ENCODE assay signal across 23 mouse cellular contexts in genomic region chr4:141653044-141653443, GRCm38 (mm10). TPM values are rescaled to one million over a fixed set of nuclear protein-coding genes. Genes with fewer than 3 reads are reported as not detected.
DNase-seq lines count a peak whose midpoint lies in the region; ATAC-seq and TF ChIP-seq lines count a peak whose summit lies in the region.
"Had no signal": no experiment of that assay in that cellular context is flagged by ENCODE, and none has a peak within 500 bp of the region (broad histone marks: within the 10 kb centered on the region; RNA-seq: fewer than 3 reads in every experiment).

No protein-coding gene starts in this region.

- peak; percentile 52; the same call in 1 of the 2 replicates for ATAC-seq in granulocyte monocyte progenitor cell, adult 5-6 weeks (replicated peaks; ENCODE audit: poor library complexity, severe bottlenecking)
- ATAC-seq: forebrain, embryonic 13.5 days; forebrain, embryonic 15.5 days had no signal

- intact Hi-C loops in gastrocnemius, adult 2 months (cut with DNase I): no loop called here
- intact Hi-C loops in gastrocnemius, postnatal 36 days (cut with DNase I): no loop called here
- intact Hi-C loops in left cerebral cortex, postnatal 14 days (cut with DNase I): no loop called here

- peak overlapping the region; percentile 28; the same call in 1 of the 2 replicates for H3K27ac ChIP-seq in gastrocnemius, adult 2 months
- H3K27ac ChIP-seq in layer of hippocampus, adult 2 months: peak overlapping the region; percentile 57; the same call in 1 of the 2 replicates
- H3K27ac ChIP-seq: embryonic facial prominence, embryonic 10.5 days; embryonic facial prominence, embryonic 12.5 days; forebrain, embryonic 13.5 days; forebrain, embryonic 15.5 days had no signal

- DNase-seq in gastrocnemius, adult 2 months: no peak
- no peak for DNase-seq in gastrocnemius, postnatal 36 days
- DNase-seq in layer of hippocampus, adult 2 months (ENCODE audit: low spot score in 2 of 2): no peak
- no peak for DNase-seq in layer of hippocampus, adult 8-10 months (ENCODE audit: low spot score in 2 of 2)
- peak; percentile 68 for DNase-seq in 416B (ENCODE audit: low read depth)
- no peak for DNase-seq in left cerebral cortex, postnatal 14 days (ENCODE audit: low spot score in 2 of 2)
- no peak for DNase-seq in lung, postnatal 36 days
- DNase-seq: adrenal gland, adult 2 months; adrenal gland, postnatal 10 days; adrenal gland, postnatal 25 days; cerebellum, adult 11 months; cerebellum, adult 18-20 months; cerebellum, adult 8-10 months; cerebellum, adult 9-11 months; cerebellum, postnatal 14 days; cerebellum, postnatal 36 days had no signal

- no peak overlapping the region for H3K4me3 ChIP-seq in gastrocnemius, adult 2 months
- no peak overlapping the region for H3K4me3 ChIP-seq in layer of hippocampus, adult 2 months
- H3K4me3 ChIP-seq: embryonic facial prominence, embryonic 10.5 days; embryonic facial prominence, embryonic 12.5 days; forebrain, embryonic 13.5 days; forebrain, embryonic 15.5 days had no signal

- no peak for TF ChIP-seq CTCF in gastrocnemius, adult 2 months (IDR thresholded peaks at IDR 0.05)
- TF ChIP-seq CTCF in layer of hippocampus, adult 2 months (conservative IDR thresholded peaks at IDR 0.05): no peak

RNA-seq across cellular contexts. Expression of gene Plekhm2, which starts 11.7 kb away (rescaled TPM):
- 10 to 100 TPM; 32.9 to 34.7 TPM for total RNA-seq in gastrocnemius, adult 2 months (2021)
- total RNA-seq in gastrocnemius, postnatal 36 days (2021): 10 to 100 TPM; 23.6 to 30.5 TPM
- total RNA-seq in layer of hippocampus, adult 2 months (2021): 10 to 100 TPM; 74.1 to 80.6 TPM
- 10 to 100 TPM; 89.6 to 98.5 (median 95.2) TPM for total RNA-seq in layer of hippocampus, adult 8-10 months (2022)
- 11.5 and 17.0 TPM in 2 replicates for total RNA-seq in granulocyte monocyte progenitor cell, adult 5-6 weeks (2014; fragmentation: Nextera tagmentation)
- 7.2 and 11.2 TPM in 2 replicates for total RNA-seq in granulocyte monocyte progenitor cell, adult 5-6 weeks (2017)
- 10 to 100 TPM; 57.6 to 57.9 TPM for total RNA-seq in left cerebral cortex, postnatal 14 days (2021)

RNA-seq across cellular contexts. Expression of gene Slc25a34, which starts 29.4 kb away (rescaled TPM):
- total RNA-seq in gastrocnemius, adult 2 months (2021): 10 to 100 TPM; 10.3 to 26.9 TPM
- total RNA-seq in gastrocnemius, postnatal 36 days (2021): 10 to 100 TPM; 10.3 to 26.0 TPM
- 1 to 10 TPM; 1.6 to 3.6 TPM for total RNA-seq in layer of hippocampus, adult 2 months (2021)
- 1 to 10 TPM; 2.9 to 4.5 (median 3.8) TPM for total RNA-seq in layer of hippocampus, adult 8-10 months (2022)
- total RNA-seq in granulocyte monocyte progenitor cell, adult 5-6 weeks (2014; fragmentation: Nextera tagmentation): not detected in 2 replicates
- total RNA-seq in granulocyte monocyte progenitor cell, adult 5-6 weeks (2017): not detected in 2 replicates
- total RNA-seq in left cerebral cortex, postnatal 14 days (2021): 1 to 10 TPM; 2.7 to 2.9 TPM
- total RNA-seq: MEL had no signal

RNA-seq across cellular contexts. Expression of gene Rsc1a1, which starts 32.4 kb away (rescaled TPM):
- 1 to 10 TPM; 3.8 to 5.6 TPM for total RNA-seq in gastrocnemius, adult 2 months (2021)
- total RNA-seq in gastrocnemius, postnatal 36 days (2021): 1 to 10 TPM; 5.2 to 9.3 TPM
- total RNA-seq in layer of hippocampus, adult 2 months (2021): not detected
- total RNA-seq in layer of hippocampus, adult 8-10 months (2022): under 1 TPM in 2 of 4 experiments, not detected in 2; 0.43 to 0.47 TPM
- 6.8 and 15.2 TPM in 2 replicates for total RNA-seq in granulocyte monocyte progenitor cell, adult 5-6 weeks (2014; fragmentation: Nextera tagmentation)
- 9.5 and 11.3 TPM in 2 replicates for total RNA-seq in granulocyte monocyte progenitor cell, adult 5-6 weeks (2017)
- total RNA-seq in left cerebral cortex, postnatal 14 days (2021): not detected
- total RNA-seq: adrenal gland, adult 2 months; adrenal gland, postnatal 25 days; adrenal gland, postnatal 4 days had no signal

RNA-seq across cellular contexts. Expression of gene Tmem82, which starts 34.6 kb away (rescaled TPM):
- total RNA-seq in gastrocnemius, adult 2 months (2021): 1 to 10 TPM in 1 of 2 experiments, under 1 TPM in 1; 0.61 to 3.2 TPM
- 1 to 10 TPM in 1 of 2 experiments, under 1 TPM in 1; 0.62 to 1.4 TPM for total RNA-seq in gastrocnemius, postnatal 36 days (2021)
- total RNA-seq in layer of hippocampus, adult 2 months (2021): under 1 TPM; 0.37 to 0.56 TPM
- total RNA-seq in layer of hippocampus, adult 8-10 months (2022): under 1 TPM; 0.47 to 0.87 (median 0.54) TPM
- total RNA-seq in granulocyte monocyte progenitor cell, adult 5-6 weeks (2014; fragmentation: Nextera tagmentation): 1.7 and 3.8 TPM in 2 replicates
- 0.72 TPM in 1 of 2 replicates, not detected in the other for total RNA-seq in granulocyte monocyte progenitor cell, adult 5-6 weeks (2017)
- total RNA-seq in left cerebral cortex, postnatal 14 days (2021): under 1 TPM; 0.76 to 0.97 TPM
- total RNA-seq: MEL had no signal

RNA-seq across cellular contexts. Expression of gene Fblim1, which starts 47.1 kb away (rescaled TPM):
- total RNA-seq in gastrocnemius, adult 2 months (2021): 1 to 10 TPM; 1.1 to 1.5 TPM
- under 1 TPM; 0.64 to 0.84 TPM for total RNA-seq in gastrocnemius, postnatal 36 days (2021)
- under 1 TPM; 0.47 to 0.90 TPM for total RNA-seq in layer of hippocampus, adult 2 months (2021)
- 1 to 10 TPM in 2 of 4 experiments, under 1 TPM in 2; 0.39 to 4.4 (median 1.9) TPM for total RNA-seq in layer of hippocampus, adult 8-10 months (2022)
- total RNA-seq in granulocyte monocyte progenitor cell, adult 5-6 weeks (2014; fragmentation: Nextera tagmentation): 0.11 and 0.36 TPM in 2 replicates
- total RNA-seq in granulocyte monocyte progenitor cell, adult 5-6 weeks (2017): not detected in 2 replicates
- 1 to 10 TPM; 1.2 to 1.3 TPM for total RNA-seq in left cerebral cortex, postnatal 14 days (2021)
- total RNA-seq: MEL had no signal
